Mouse (Mus musculus) heart, postnatal 0 days (tissue): ENCODE data around the gene Sh3bp4.

Experiments
- CTCF ChIP-seq: IDR thresholded peaks from 2 replicates; pipeline ENCODE4 v1.5.1; 2016; ENCODE audit warnings: antibody characterized with exemption, control low read depth, low read depth
- EP300 ChIP-seq: IDR thresholded peaks from 2 replicates; pipeline ENCODE4 v1.6.1; 2016; ENCODE audit warnings: antibody characterized with exemption, low read depth

- TF ChIP-seq CTCF: no peak
- TF ChIP-seq EP300: no peak
Observed at GRCm38 (mm10) chr1:89026040-89026439, 44.2 kb upstream of the Sh3bp4 start.
